Mouse (Mus musculus) left cerebral cortex, postnatal 14 days (tissue): ENCODE results near the gene Inafm2. TPM values are rescaled to one million over a fixed set of nuclear protein-coding genes. Genes with fewer than 3 reads are reported as not detected.

Experiments used
- total RNA-seq, 2 experiments: library from RNA; stranded (reverse); gene quantifications; 2 replicates each; pipeline ENCODE4 v1.2.3; 2021

Inafm2 gene
- total RNA-seq, 2 experiments from 2014 or later = 30.8 to 33.4 TPM

Other genes with a start within 250 kb of the Inafm2 start
- gene Bmf, start 196.1 kb upstream of the Inafm2 start, total RNA-seq = 1 to 10 TPM; 3.8 to 4.4 TPM
- gene Bub1b, start 147.5 kb upstream of the Inafm2 start, total RNA-seq = 1 to 10 TPM; 1.5 to 1.9 TPM
- 100 to 1,000 TPM; 117 to 122 TPM for gene Pak6, start 82.5 kb upstream of the Inafm2 start, total RNA-seq
- gene Ankrd63, start 41.8 kb upstream of the Inafm2 start, total RNA-seq = 10 to 100 TPM; 15.7 to 17.3 TPM
- 1 to 10 TPM; 2.4 to 2.8 TPM for gene Plcb2, start 17.3 kb upstream of the Inafm2 start, total RNA-seq
- 1 to 10 TPM; 3.1 to 3.3 TPM for gene Ccdc9b, start 16.9 kb downstream of the Inafm2 start, total RNA-seq
- gene Phgr1, start 27.0 kb downstream of the Inafm2 start, total RNA-seq = not detected
- gene Disp2, start 34.0 kb downstream of the Inafm2 start, total RNA-seq = 100 to 1,000 TPM; 196 to 205 TPM
- 1 to 10 TPM; 2.5 to 2.6 TPM for gene Knstrn, start 68.2 kb downstream of the Inafm2 start, total RNA-seq
- 10 to 100 TPM; 68.4 to 69.9 TPM for gene Ivd, start 116.2 kb downstream of the Inafm2 start, total RNA-seq
- gene Bahd1, start 154.6 kb downstream of the Inafm2 start, total RNA-seq = 10 to 100 TPM; 35.8 to 37.5 TPM
- gene Chst14, start 180.7 kb downstream of the Inafm2 start, total RNA-seq = 1 to 10 TPM; 2.3 to 2.4 TPM